ENCODE assay signal across 8 mouse cellular contexts in genomic region chrX:70161011-70161410, GRCm38 (mm10).
A peak's percentile ranks its signal among the peaks of the same experiment; 100 is the strongest.
DNase-seq lines count a peak whose midpoint lies in the region.

No protein-coding gene starts in this region.

- DNase-seq in kidney, adult 18-20 months = peak; percentile 6
- no peak for DNase-seq in kidney, adult 11 months
- DNase-seq in R1 (ENCODE audit: low read depth, low spot score) = peak; percentile 11
- DNase-seq in cerebellum, postnatal 25 days = peak; percentile 31 to 43
- peak; percentile 13 for DNase-seq in layer of hippocampus, adult 9-10 months (ENCODE audit: low spot score)
- peak; percentile 49 for DNase-seq in retina, postnatal 1 day
- no peak for DNase-seq in spleen, postnatal 14 days (ENCODE audit: low spot score in 2 of 2)
- no peak for DNase-seq in spleen, adult 18-20 months

Comparison
In these comparisons a context has a peak if more than half of its experiments do, and no peak if none do; other contexts are left out.
1. DNase-seq: peak in kidney, adult 18-20 months (single experiment), R1 (single experiment), cerebellum, postnatal 25 days (2 of 2), layer of hippocampus, adult 9-10 months (single experiment) and retina, postnatal 1 day (single experiment); none in kidney, adult 11 months (single experiment), spleen, postnatal 14 days (0 of 2) and spleen, adult 18-20 months (0 of 2).